Mouse (Mus musculus) CH12.LX (cell line): ENCODE results near the gene Srrm4. TPM values are rescaled to one million over a fixed set of nuclear protein-coding genes. Genes with fewer than 3 reads are reported as not detected.

Experiments
- DNase-seq: peaks from one replicate; pipeline ENCODE4 v3.0.0-alpha.2; 2013; ENCODE audit errors: extremely low read depth
- H3K27ac ChIP-seq: 2 replicates; pipeline ENCODE4 v1.5.1; 2012; ENCODE audit warnings: low read depth, mild to moderate bottlenecking, control low read depth, moderate library complexity; ENCODE audit not compliant: insufficient read depth
- H3K27me3 ChIP-seq: replicated peaks from 2 replicates; pipeline ENCODE3; 2012; ENCODE audit warnings: inconsistent platforms
- H3K36me3 ChIP-seq, 2 experiments: replicated peaks in 1 of 2; 2 replicates each; pipeline versions ENCODE3 to v1.6.1; 2012; ENCODE audit warnings: inconsistent platforms in 1 of 2, low read length in 1 of 2, mild to moderate bottlenecking in 1 of 2, mixed read lengths in 1 of 2, moderate library complexity in 1 of 2; ENCODE audit not compliant: control insufficient read depth in 1 of 2, insufficient read depth in 1 of 2
- H3K4me1 ChIP-seq, 2 experiments: 2 replicates each; pipeline ENCODE4 v1.6.1; 2012; ENCODE audit warnings: inconsistent platforms in 1 of 2, moderate library complexity in 1 of 2; ENCODE audit not compliant: insufficient read depth in 2 of 2, control insufficient read depth in 1 of 2
- H3K4me2 ChIP-seq: 2 replicates; pipeline ENCODE4 v1.6.1; 2012; ENCODE audit warnings: low read depth, mild to moderate bottlenecking, control low read depth; ENCODE audit not compliant: poor library complexity, insufficient read depth, severe bottlenecking
- H3K4me3 ChIP-seq, 3 experiments: fragments of 150-350 bp in 1 of 3; sonication (generic) in 1 of 3; replicated peaks in 1 of 3; 2 replicates each; pipeline versions ENCODE3 to v1.5.1; 2011 to 2012; ENCODE audit warnings: low read depth in 2 of 3, low read length in 2 of 3, mild to moderate bottlenecking in 2 of 3, moderate library complexity in 2 of 3, control low read depth in 1 of 3, improper control_type of control experiment in 1 of 3, inconsistent platforms in 1 of 3, mixed read lengths in 1 of 3; ENCODE audit not compliant: poor library complexity in 1 of 3
- H3K79me2 ChIP-seq: replicated peaks from 2 replicates; pipeline ENCODE4 v1.6.1; 2012; ENCODE audit warnings: mild to moderate bottlenecking, moderate library complexity; ENCODE audit not compliant: control insufficient read depth, poor library complexity, insufficient read depth, severe bottlenecking; ENCODE audit errors: extremely low read depth
- H3K9ac ChIP-seq: 2 replicates; pipeline ENCODE4 v1.6.1; 2012; ENCODE audit warnings: low read depth, mild to moderate bottlenecking, control low read depth, moderate library complexity; ENCODE audit not compliant: insufficient read depth
- H3K9me3 ChIP-seq: replicated peaks from 2 replicates; pipeline ENCODE3; 2012; ENCODE audit warnings: low read length, inconsistent platforms, mixed read lengths
- CHD1 ChIP-seq: IDR thresholded peaks from 2 replicates; pipeline ENCODE4 v1.6.1; 2012; ENCODE audit warnings: low read depth, low read length, improper control_type of control experiment, inconsistent platforms
- E2F4 ChIP-seq: IDR thresholded peaks from 2 replicates; pipeline ENCODE4 v1.6.1; 2011; ENCODE audit warnings: low read depth, low read length, improper control_type of control experiment; ENCODE audit not compliant: insufficient replicate concordance
- ELF1 ChIP-seq: IDR thresholded peaks from 2 replicates; pipeline ENCODE4 v1.6.1; 2014; ENCODE audit warnings: low read depth, mild to moderate bottlenecking, inconsistent platforms, low read length, improper control_type of control experiment
- EP300 ChIP-seq: IDR thresholded peaks from 2 replicates; pipeline ENCODE4 v1.6.1; 2011; ENCODE audit warnings: low read length, improper control_type of control experiment
- GABPA ChIP-seq: IDR thresholded peaks from 2 replicates; pipeline ENCODE4 v1.6.1; 2012; ENCODE audit warnings: low read depth, low read length, improper control_type of control experiment, inconsistent platforms; ENCODE audit not compliant: insufficient replicate concordance
- HCFC1 ChIP-seq: IDR thresholded peaks from 2 replicates; pipeline ENCODE4 v1.6.1; 2012; ENCODE audit warnings: low read depth, mild to moderate bottlenecking, inconsistent platforms, low read length, improper control_type of control experiment
- IRF4 ChIP-seq: IDR thresholded peaks from 2 replicates; pipeline ENCODE4 v1.6.1; 2014; ENCODE audit warnings: low read depth, mild to moderate bottlenecking, inconsistent platforms, low read length, improper control_type of control experiment
- JUND ChIP-seq: conservative IDR thresholded peaks from 2 replicates; pipeline ENCODE4 v1.6.1; 2011; ENCODE audit warnings: low read depth, low read length, improper control_type of control experiment
- KAT2A ChIP-seq: IDR thresholded peaks from 2 replicates; pipeline ENCODE4 v1.6.1; 2012; ENCODE audit warnings: low read length, improper control_type of control experiment, inconsistent platforms; ENCODE audit not compliant: insufficient replicate concordance
- MAFK ChIP-seq: IDR thresholded peaks from 2 replicates; pipeline ENCODE4 v1.6.1; 2011; ENCODE audit warnings: low read length, improper control_type of control experiment; ENCODE audit not compliant: insufficient replicate concordance
- MAZ ChIP-seq: IDR thresholded peaks from 2 replicates; pipeline ENCODE4 v1.6.1; 2012; ENCODE audit warnings: low read depth, mild to moderate bottlenecking, inconsistent platforms, low read length, improper control_type of control experiment, moderate library complexity
- MXI1 ChIP-seq: IDR thresholded peaks from 2 replicates; pipeline ENCODE4 v1.6.1; 2011; ENCODE audit warnings: mild to moderate bottlenecking, low read depth, low read length, improper control_type of control experiment
- MYC ChIP-seq: IDR thresholded peaks from 2 replicates; pipeline ENCODE4 v1.6.1; 2011; ENCODE audit warnings: low read depth, mild to moderate bottlenecking, improper control_type of control experiment, low read length
- NRF1 ChIP-seq: IDR thresholded peaks from 2 replicates; pipeline ENCODE4 v1.6.1; 2014; ENCODE audit warnings: low read depth, mild to moderate bottlenecking, inconsistent platforms, low read length, improper control_type of control experiment, moderate library complexity
- POLR2AphosphoS2 ChIP-seq: IDR thresholded peaks from 2 replicates; pipeline ENCODE4 v1.6.1; 2011; ENCODE audit warnings: low read depth, low read length, improper control_type of control experiment
- RAD21 ChIP-seq: IDR thresholded peaks from 2 replicates; pipeline ENCODE4 v1.6.1; 2011; ENCODE audit warnings: low read depth, mild to moderate bottlenecking, low read length, improper control_type of control experiment, moderate library complexity
- RCOR1 ChIP-seq: conservative IDR thresholded peaks from 2 replicates; pipeline ENCODE4 v1.6.1; 2012; ENCODE audit warnings: low read depth, mild to moderate bottlenecking, inconsistent platforms, low read length, improper control_type of control experiment
- TBP ChIP-seq: conservative IDR thresholded peaks from 2 replicates; pipeline ENCODE4 v1.6.1; 2011; ENCODE audit warnings: low read depth, low read length, improper control_type of control experiment
- TCF12 ChIP-seq: IDR thresholded peaks from 2 replicates; pipeline ENCODE4 v1.6.1; 2014; ENCODE audit warnings: low read depth, mild to moderate bottlenecking, inconsistent platforms, low read length, improper control_type of control experiment
- UBTF ChIP-seq: IDR thresholded peaks from 2 replicates; pipeline ENCODE4 v1.6.1; 2012; ENCODE audit warnings: low read depth, mild to moderate bottlenecking, inconsistent platforms, low read length, improper control_type of control experiment, moderate library complexity
- dilution Hi-C: fragments of 300-500 bp; cut with MboI; formaldehyde crosslinking; loops from 2 replicates; pipeline ENCODE4 v1.14.3; 2020; ENCODE audit warnings: low sequenced_read_pairs; ENCODE audit not compliant: extremely low pct_unique_long_range_greater_than_20kb, extremely low pct_ligation_motif_present
- in situ Hi-C: fragments of 300-500 bp; cut with MboI; formaldehyde crosslinking; loops from 3 replicates; pipeline ENCODE4 v1.14.3; 2019; ENCODE audit warnings: low sequenced_read_pairs, low pct_ligation_motif_present, low pct_unique_long_range_greater_than_20kb, mixed read lengths
- polyA plus RNA-seq: library from polyadenylated mRNA; unstranded; fragments of >175 nt; gene quantifications from 2 replicates; pipeline ENCODE4 v1.2.1, GENCODE M21; 2012; ENCODE audit warnings: low read depth; ENCODE audit not compliant: insufficient read length
- total RNA-seq, 2 experiments: library from RNA; depleted of rRNA; stranded (reverse); fragments of 300-350 nt in 1 of 2; fragments of >200 nt in 1 of 2; gene quantifications; 2 replicates each; pipeline ENCODE4 v1.2.3; 2012 to 2014

The Srrm4 gene
- total and polyA plus RNA-seq, 3 experiments = not detected

DNA sequence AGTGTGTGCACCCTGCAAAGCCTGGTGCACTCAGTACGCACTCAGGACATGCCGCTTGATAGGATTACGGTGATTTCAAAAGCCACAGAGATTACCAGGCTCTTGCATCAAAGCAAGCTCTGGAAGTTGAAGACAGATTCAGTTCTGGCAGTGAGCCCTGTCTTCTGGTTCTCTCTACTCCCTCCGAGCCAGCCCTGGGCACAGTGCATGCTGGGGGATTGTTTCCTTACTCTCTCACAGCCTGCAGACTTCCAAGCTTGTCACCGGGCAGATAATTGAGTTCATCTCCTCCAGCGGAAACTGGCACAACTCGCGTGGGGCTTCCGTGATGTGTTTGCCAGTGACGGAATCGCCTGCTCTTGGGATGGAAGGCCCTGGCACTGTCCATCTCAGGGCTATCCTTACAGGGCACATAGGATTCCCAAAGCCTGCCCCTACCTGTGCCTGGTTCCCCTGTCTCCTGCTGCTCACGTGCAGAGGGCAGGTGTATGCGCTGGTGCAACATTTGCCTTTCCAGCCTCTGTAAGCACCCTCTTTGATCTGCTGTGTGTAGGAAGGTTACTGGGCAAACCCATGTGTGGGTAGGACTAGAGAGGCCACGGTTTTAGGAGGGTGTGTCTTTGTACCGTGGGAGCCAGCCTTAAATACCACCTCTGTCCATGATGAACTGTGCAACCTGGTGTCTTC is 201.6 kb downstream of the Srrm4 start (continued):
- TF ChIP-seq KAT2A (no peak), HCFC1 (no peak), RAD21 (no peak)
- TF ChIP-seq, all 38 proteins: peak for 0

DNA sequence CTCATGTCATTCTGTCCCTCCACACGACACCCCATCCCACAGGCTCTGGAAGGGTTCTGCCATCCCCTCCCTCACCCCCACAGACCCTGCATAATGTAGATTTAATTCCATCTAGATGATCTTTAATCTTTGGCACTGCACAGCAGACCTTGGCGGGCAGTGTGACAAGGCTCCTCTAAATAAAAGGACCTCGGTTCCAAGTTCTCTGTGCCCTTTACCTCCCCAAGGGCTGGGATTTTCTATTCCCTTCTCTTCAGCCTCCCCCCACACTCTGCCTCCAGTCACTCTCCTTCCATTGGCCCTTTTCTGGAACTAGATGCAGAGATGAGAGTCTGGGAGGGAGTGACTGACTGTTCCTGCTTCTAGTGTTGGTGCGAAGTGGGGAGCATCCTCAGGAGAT is 202.3 kb downstream of the Srrm4 start:
- DNase-seq = no peak
- dilution Hi-C loops = no loop called here
- H3K4me2 ChIP-seq = no peak overlapping the region
- TF ChIP-seq JUND (no peak), MYC (no peak), MAFK (no peak), MXI1 (no peak), RAD21 (no peak), POLR2AphosphoS2 (no peak), KAT2A (no peak), IRF4 (no peak), EP300 (no peak), ELF1 (no peak), CHD1 (no peak), NRF1 (no peak), UBTF (no peak), GABPA (no peak), MAZ (no peak), TBP (no peak), RCOR1 (no peak), E2F4 (no peak), TCF12 (no peak), HCFC1 (no peak)
- TF ChIP-seq, all 38 proteins: peak for 0
- no peak overlapping the region for H3K4me3 ChIP-seq
- no peaks in the 10 kb centered on the region for H3K36me3 ChIP-seq
- H3K27ac ChIP-seq = no peak overlapping the region
- no peaks in the 10 kb centered on the region for H3K4me1 ChIP-seq
- in situ Hi-C loops = no loop called here
- H3K9me3 ChIP-seq = peaks cover 83% of the 10 kb centered on the region
- no peaks in the 10 kb centered on the region for H3K79me2 ChIP-seq
- H3K9ac ChIP-seq = no peak overlapping the region
- no peaks in the 10 kb centered on the region for H3K27me3 ChIP-seq

Other genes starting within 250 kb of the Srrm4 start
- gene Hspb8, start 169.0 kb downstream of the Srrm4 start, total RNA-seq (2012; rRNA removed) = not detected in 2 replicates
- not detected in 2 replicates for gene Hspb8, start 169.0 kb downstream of the Srrm4 start, total RNA-seq (2014; rRNA removed)
- gene Hspb8, start 169.0 kb downstream of the Srrm4 start, polyA plus RNA-seq = not detected in 2 replicates